Mouse (Mus musculus): ENCODE measurements around the gene Arl8a. TPM values are rescaled to one million over a fixed set of nuclear protein-coding genes. Genes with fewer than 3 reads are reported as not detected.

The Arl8a gene
- polyA plus RNA-seq, 1 experiment from 2014 or later = 129 TPM

GRCm38 (mm10) chr1:135126443-135127027 lies 20.1 kb upstream of the Arl8a start:
- Histone ChIP-seq H3K27ac (replicated peaks) (no peak overlapping the region), H3K4me3 (no peak overlapping the region), H3K4me2 (replicated peaks) (no peak overlapping the region), H3K4me1 (0 out of 2 replicates have a peak, but pooled peaks cover 5% of the 10 kb centered on the region), H3K9me3 (no peaks in the 10 kb centered on the region), H3K9ac (replicated peaks) (no peak overlapping the region), H3K27me3 (peaks cover 34% of the 10 kb centered on the region), H3K36me3 (no peaks in the 10 kb centered on the region)
- WGBS = 76% methylated on average over 4 of the region's 4 CpGs
- ATAC-seq (ENCODE audit: low FRiP score, low read depth) = no peak

GRCm38 (mm10) chr1:135128011-135128441 lies 18.6 kb upstream of the Arl8a start:
- H3K27me3 ChIP-seq = peaks cover 42% of the 10 kb centered on the region
- H3K36me3 ChIP-seq = no peaks in the 10 kb centered on the region
- no peak for ATAC-seq (ENCODE audit: low FRiP score, low read depth)
- no peak overlapping the region for H3K4me3 ChIP-seq
- H3K27ac ChIP-seq (replicated peaks) = no peak overlapping the region
- 0 out of 2 replicates have a peak, but pooled peaks cover 5% of the 10 kb centered on the region for H3K4me1 ChIP-seq
- H3K9me3 ChIP-seq = no peaks in the 10 kb centered on the region
- no peak overlapping the region for H3K9ac ChIP-seq (replicated peaks)
- WGBS = 54% methylated on average over 6 of the region's 6 CpGs
- H3K4me2 ChIP-seq (replicated peaks) = no peak overlapping the region

GRCm38 (mm10) chr1:135128986-135129385 lies 17.6 kb upstream of the Arl8a start:
- ATAC-seq (ENCODE audit: low FRiP score, low read depth) = no peak

GRCm38 (mm10) chr1:135129543-135130183 lies 17.0 kb upstream of the Arl8a start:
- Histone ChIP-seq H3K27ac (replicated peaks) (no peak overlapping the region), H3K9ac (replicated peaks) (no peak overlapping the region), H3K4me1 (0 out of 2 replicates have a peak, but pooled peaks cover 5% of the 10 kb centered on the region), H3K27me3 (peaks cover 42% of the 10 kb centered on the region), H3K9me3 (no peaks in the 10 kb centered on the region), H3K4me3 (no peak overlapping the region), H3K36me3 (no peaks in the 10 kb centered on the region), H3K4me2 (replicated peaks) (no peak overlapping the region)
- 67% methylated on average over 9 of the region's 9 CpGs for WGBS
- ATAC-seq (ENCODE audit: low FRiP score, low read depth) = no peak

More at GRCm38 (mm10) chr1:135128986-135129385, 17.6 kb upstream of the Arl8a start:
- WGBS = 25% methylated on average over 9 of the region's 9 CpGs
- H3K27ac ChIP-seq (replicated peaks) = no peak overlapping the region
- H3K4me3 ChIP-seq = no peak overlapping the region
- no peaks in the 10 kb centered on the region for H3K36me3 ChIP-seq
- 0 out of 2 replicates have a peak, but pooled peaks cover 5% of the 10 kb centered on the region for H3K4me1 ChIP-seq
- H3K27me3 ChIP-seq = peaks cover 42% of the 10 kb centered on the region
- no peaks in the 10 kb centered on the region for H3K9me3 ChIP-seq
- H3K4me2 ChIP-seq (replicated peaks) = no peak overlapping the region
- no peak overlapping the region for H3K9ac ChIP-seq (replicated peaks)

GRCm38 (mm10) chr1:135130376-135131018 lies 16.1 kb upstream of the Arl8a start:
- H3K27ac ChIP-seq (replicated peaks) = no peak overlapping the region
- 79% methylated on average over 2 of the region's 2 CpGs for WGBS
- H3K4me2 ChIP-seq (replicated peaks) = no peak overlapping the region

GRCm38 (mm10) chr1:135131034-135131433 lies 15.6 kb upstream of the Arl8a start:
- no peak overlapping the region for H3K4me3 ChIP-seq
- H3K27ac ChIP-seq (replicated peaks) = no peak overlapping the region
- H3K4me1 ChIP-seq = 0 out of 2 replicates have a peak, but pooled peaks cover 5% of the 10 kb centered on the region
- H3K9ac ChIP-seq (replicated peaks) = no peak overlapping the region
- WGBS = 46% methylated on average over 6 of the region's 6 CpGs
- H3K27me3 ChIP-seq = peaks cover 40% of the 10 kb centered on the region
- H3K9me3 ChIP-seq = no peaks in the 10 kb centered on the region
- no peak for ATAC-seq (ENCODE audit: low FRiP score, low read depth)
- no peaks in the 10 kb centered on the region for H3K36me3 ChIP-seq
- no peak overlapping the region for H3K4me2 ChIP-seq (replicated peaks)

More at GRCm38 (mm10) chr1:135130376-135131018, 16.1 kb upstream of the Arl8a start:
- Histone ChIP-seq H3K27me3 (peaks cover 42% of the 10 kb centered on the region), H3K9ac (replicated peaks) (no peak overlapping the region), H3K9me3 (no peaks in the 10 kb centered on the region), H3K4me3 (no peak overlapping the region), H3K36me3 (no peaks in the 10 kb centered on the region), H3K4me1 (0 out of 2 replicates have a peak, but pooled peaks cover 5% of the 10 kb centered on the region)
- ATAC-seq (ENCODE audit: low FRiP score, low read depth) = no peak

GRCm38 (mm10) chr1:135131560-135131959 lies 15.1 kb upstream of the Arl8a start:
- ATAC-seq (ENCODE audit: low FRiP score, low read depth) = no peak
- Histone ChIP-seq H3K27me3 (peaks cover 38% of the 10 kb centered on the region), H3K4me1 (0 out of 2 replicates have a peak, but pooled peaks cover 5% of the 10 kb centered on the region), H3K4me2 (replicated peaks) (no peak overlapping the region), H3K27ac (replicated peaks) (no peak overlapping the region), H3K36me3 (no peaks in the 10 kb centered on the region), H3K9me3 (no peaks in the 10 kb centered on the region), H3K9ac (replicated peaks) (no peak overlapping the region), H3K4me3 (no peak overlapping the region)
- WGBS = 72% methylated on average over 8 of the region's 8 CpGs

- Histone ChIP-seq H3K4me2 (replicated peaks) (no peak within 1 kb of the TSS), H3K9ac (replicated peaks) (no peak within 1 kb of the TSS), H3K4me3 (no peak within 1 kb of the TSS), H3K27ac (replicated peaks) (no peak within 1 kb of the TSS), H3K9me3 (no peaks in the 10 kb centered on the region), H3K27me3 (peaks cover 33% of the 10 kb centered on the region), H3K36me3 (no peaks in the 10 kb centered on the region), H3K4me1 (0 out of 2 replicates have a peak, but pooled peaks cover 5% of the 10 kb centered on the region)
- 43% methylated on average over 10 of the region's 10 CpGs for WGBS
- no peak for ATAC-seq (ENCODE audit: low FRiP score, low read depth)
Measured at GRCm38 (mm10) chr1:135132473-135132872, 14.2 kb upstream of the Arl8a start, which contains the start of gene Ptpn7. TSS of gene Ptpn7 (plus strand) at chr1:135132700.

- ATAC-seq (ENCODE audit: low FRiP score, low read depth) = no peak
- H3K27me3 ChIP-seq = peaks cover 28% of the 10 kb centered on the region
- WGBS = 86% methylated on average over 9 of the region's 9 CpGs
- no peaks in the 10 kb centered on the region for H3K9me3 ChIP-seq
- H3K4me3 ChIP-seq = no peak overlapping the region
- H3K4me1 ChIP-seq = 0 out of 2 replicates have a peak, but pooled peaks cover 5% of the 10 kb centered on the region
- no peak overlapping the region for H3K9ac ChIP-seq (replicated peaks)
- H3K27ac ChIP-seq (replicated peaks) = no peak overlapping the region
- no peak overlapping the region for H3K4me2 ChIP-seq (replicated peaks)
- no peaks in the 10 kb centered on the region for H3K36me3 ChIP-seq
Measured at GRCm38 (mm10) chr1:135132893-135133369, 13.7 kb upstream of the Arl8a start.

- H3K27ac ChIP-seq (replicated peaks) = no peak overlapping the region
- H3K4me3 ChIP-seq = no peak overlapping the region
- 0 out of 2 replicates have a peak, but pooled peaks cover 5% of the 10 kb centered on the region for H3K4me1 ChIP-seq
- ATAC-seq (ENCODE audit: low FRiP score, low read depth) = no peak
- H3K4me2 ChIP-seq (replicated peaks) = no peak overlapping the region
- H3K36me3 ChIP-seq = no peaks in the 10 kb centered on the region
- no peaks in the 10 kb centered on the region for H3K9me3 ChIP-seq
- H3K9ac ChIP-seq (replicated peaks) = no peak overlapping the region
- WGBS = 83% methylated on average over 10 of the region's 10 CpGs
- peaks cover 21% of the 10 kb centered on the region for H3K27me3 ChIP-seq
Measured at GRCm38 (mm10) chr1:135133678-135134435, 12.8 kb upstream of the Arl8a start.

GRCm38 (mm10) chr1:135135111-135135787 lies 11.4 kb upstream of the Arl8a start:
- Histone ChIP-seq H3K4me2 (replicated peaks) (no peak overlapping the region), H3K9ac (replicated peaks) (no peak overlapping the region), H3K27ac (replicated peaks) (no peak overlapping the region), H3K27me3 (peaks cover 7% of the 10 kb centered on the region), H3K36me3 (no peaks in the 10 kb centered on the region), H3K9me3 (no peaks in the 10 kb centered on the region), H3K4me3 (no peak overlapping the region), H3K4me1 (no peaks in the 10 kb centered on the region)
- ATAC-seq (ENCODE audit: low FRiP score, low read depth) = no peak
- WGBS = 91% methylated on average over 8 of the region's 8 CpGs
